Mouse (Mus musculus): ENCODE measurements around the gene Lhx5. TPM values are rescaled to one million over a fixed set of nuclear protein-coding genes. Genes with fewer than 3 reads are reported as not detected.
A peak's percentile ranks its signal among the peaks of the same experiment; 100 is the strongest.

Lhx5 gene
- total and polyA plus RNA-seq, 2 experiments from 2014 or later = 3.7 to 5.4 TPM

DNA sequence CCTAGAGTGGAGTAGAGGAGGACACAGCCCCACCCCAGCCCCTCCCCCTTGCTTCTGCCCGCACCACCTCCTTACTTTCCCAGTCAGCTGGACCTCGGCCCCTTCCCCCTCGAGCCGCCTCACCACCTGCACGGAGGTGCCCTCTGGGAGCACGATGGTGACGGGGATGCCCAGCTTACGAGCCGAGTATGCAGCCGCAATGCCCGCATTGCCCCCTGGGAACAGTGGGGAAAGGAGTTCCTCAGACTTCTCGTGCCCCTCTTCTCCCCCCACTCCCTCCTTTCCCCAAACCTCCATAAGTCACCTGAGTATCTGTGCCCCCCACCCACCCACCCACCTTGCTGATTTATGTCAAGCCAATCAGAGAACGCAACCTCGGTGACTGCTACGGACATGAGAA, 30.4 kb downstream of the Lhx5 start:
- H3K9me3 ChIP-seq (ENCODE audit: low read length) = no peaks in the 10 kb centered on the region
- no peak overlapping the region for H3K9ac ChIP-seq
- no peak for TF ChIP-seq CTCF (IDR thresholded peaks at IDR 0.05; ENCODE audit: low read depth)
- H3K36me3 ChIP-seq (ENCODE audit: insufficient read depth) = no peaks in the 10 kb centered on the region
- no peak overlapping the region for H3K4me3 ChIP-seq (ENCODE audit: low read depth, low read length)
- H3K27ac ChIP-seq (ENCODE audit: low read depth, low read length) = no peak overlapping the region
- no peaks in the 10 kb centered on the region for H3K4me1 ChIP-seq (ENCODE audit: insufficient read depth)
- H3K4me2 ChIP-seq (ENCODE audit: low read depth) = no peak overlapping the region
- DNase-seq = no peak
- ATAC-seq = no peak
- WGBS = 82% methylated on average over 15 of the region's 15 CpGs
- H3K27me3 ChIP-seq (ENCODE audit: insufficient read depth, low read length) = no peaks in the 10 kb centered on the region

DNA sequence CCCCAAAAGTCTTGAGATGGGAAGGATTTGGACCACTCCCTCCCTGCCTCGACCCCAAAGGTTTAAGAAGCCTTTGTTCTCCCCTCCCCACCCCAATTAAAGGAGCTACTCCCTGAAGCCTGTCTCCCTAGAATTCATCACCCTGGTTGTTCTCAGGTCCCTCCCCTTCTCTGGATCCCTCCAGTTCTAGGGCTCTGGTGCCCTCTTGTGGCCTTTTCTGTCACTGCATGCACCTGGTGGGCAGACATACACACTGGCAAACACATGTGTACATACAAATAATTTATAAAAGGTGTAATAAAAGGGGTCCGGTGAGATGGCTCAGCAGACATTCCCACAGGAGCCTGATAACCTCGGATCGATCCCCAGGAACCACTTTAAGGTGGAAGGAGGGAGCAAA, 32.8 kb downstream of the Lhx5 start:
- H3K4me2 ChIP-seq (ENCODE audit: low read depth) = no peak overlapping the region
- H3K9me3 ChIP-seq (ENCODE audit: low read length) = no peaks in the 10 kb centered on the region
- no peak overlapping the region for H3K4me3 ChIP-seq (ENCODE audit: low read depth, low read length)
- no peak overlapping the region for H3K9ac ChIP-seq
- H3K4me1 ChIP-seq (ENCODE audit: insufficient read depth) = no peaks in the 10 kb centered on the region
- H3K27me3 ChIP-seq (ENCODE audit: insufficient read depth, low read length) = no peaks in the 10 kb centered on the region
- WGBS = 83% methylated on average over 4 of the region's 4 CpGs
- DNase-seq (no peak), ATAC-seq (no peak)
- no peaks in the 10 kb centered on the region for H3K36me3 ChIP-seq (ENCODE audit: insufficient read depth)
- no peak overlapping the region for H3K27ac ChIP-seq (ENCODE audit: low read depth, low read length)
- peak; percentile 69 for TF ChIP-seq CTCF (IDR thresholded peaks at IDR 0.05; ENCODE audit: low read depth)

DNA sequence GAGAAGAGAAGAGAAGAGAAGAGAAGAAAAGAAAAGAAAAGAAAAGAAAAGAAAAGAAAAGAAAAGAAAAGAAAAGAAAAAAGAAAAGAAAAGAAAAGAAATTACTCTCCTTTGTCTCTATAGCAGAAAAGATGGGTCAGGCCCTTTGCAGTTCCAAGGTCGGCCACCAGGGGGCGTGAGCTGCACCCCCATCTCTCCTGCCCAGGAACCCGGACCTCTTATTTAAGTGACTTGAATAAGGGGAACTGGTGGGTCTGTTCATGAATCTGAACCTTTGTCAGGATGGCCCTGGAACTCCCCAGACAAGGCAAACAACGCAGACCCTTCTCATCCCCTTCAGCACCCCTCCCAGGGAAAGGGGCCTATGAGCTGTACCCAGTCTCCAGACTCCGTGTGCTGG, 33.6 kb downstream of the Lhx5 start:
- WGBS = 42% methylated on average over 5 of the region's 5 CpGs
- DNase-seq = no peak
- H3K36me3 ChIP-seq (ENCODE audit: insufficient read depth) = no peaks in the 10 kb centered on the region
- H3K4me2 ChIP-seq (ENCODE audit: low read depth) = no peak overlapping the region
- peak; percentile 54 for TF ChIP-seq CTCF (IDR thresholded peaks at IDR 0.05; ENCODE audit: low read depth)
- H3K4me1 ChIP-seq (ENCODE audit: insufficient read depth) = no peaks in the 10 kb centered on the region
- no peak overlapping the region for H3K4me3 ChIP-seq (ENCODE audit: low read depth, low read length)
- no peaks in the 10 kb centered on the region for H3K27me3 ChIP-seq (ENCODE audit: insufficient read depth, low read length)
- no peak overlapping the region for H3K27ac ChIP-seq (ENCODE audit: low read depth, low read length)
- no peak overlapping the region for H3K9ac ChIP-seq
- H3K9me3 ChIP-seq (ENCODE audit: low read length) = no peaks in the 10 kb centered on the region
- no peak for ATAC-seq

DNA sequence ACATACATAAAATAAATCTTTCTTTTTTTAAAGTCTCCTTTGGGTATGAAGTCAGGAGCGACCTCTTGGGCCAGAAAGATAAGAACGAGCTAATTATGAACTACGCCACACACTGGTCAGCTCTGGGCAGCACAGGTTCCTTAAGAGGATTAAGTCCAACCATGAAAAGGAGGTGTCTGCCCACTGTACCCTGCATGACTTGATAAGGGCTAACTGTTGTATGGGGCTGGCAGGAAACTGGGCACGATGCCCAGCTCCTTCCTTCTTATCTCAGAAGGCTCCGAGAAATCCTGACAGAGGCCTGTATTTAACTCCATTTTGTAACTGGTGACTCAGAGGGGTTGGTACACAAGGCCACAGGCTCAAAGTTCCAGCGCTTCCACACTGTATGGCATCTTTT, 34.4 kb downstream of the Lhx5 start:
- ATAC-seq (no peak), DNase-seq (no peak)
- no peaks in the 10 kb centered on the region for H3K36me3 ChIP-seq (ENCODE audit: insufficient read depth)
- no peak overlapping the region for H3K27ac ChIP-seq (ENCODE audit: low read depth, low read length)
- no peak overlapping the region for H3K4me2 ChIP-seq (ENCODE audit: low read depth)
- H3K9ac ChIP-seq = no peak overlapping the region
- H3K9me3 ChIP-seq (ENCODE audit: low read length) = no peaks in the 10 kb centered on the region
- 58% methylated on average over 6 of the region's 6 CpGs for WGBS
- H3K27me3 ChIP-seq (ENCODE audit: insufficient read depth, low read length) = no peaks in the 10 kb centered on the region
- no peaks in the 10 kb centered on the region for H3K4me1 ChIP-seq (ENCODE audit: insufficient read depth)
- TF ChIP-seq CTCF (IDR thresholded peaks at IDR 0.05; ENCODE audit: low read depth) = no peak
- no peak overlapping the region for H3K4me3 ChIP-seq (ENCODE audit: low read depth, low read length)

DNA sequence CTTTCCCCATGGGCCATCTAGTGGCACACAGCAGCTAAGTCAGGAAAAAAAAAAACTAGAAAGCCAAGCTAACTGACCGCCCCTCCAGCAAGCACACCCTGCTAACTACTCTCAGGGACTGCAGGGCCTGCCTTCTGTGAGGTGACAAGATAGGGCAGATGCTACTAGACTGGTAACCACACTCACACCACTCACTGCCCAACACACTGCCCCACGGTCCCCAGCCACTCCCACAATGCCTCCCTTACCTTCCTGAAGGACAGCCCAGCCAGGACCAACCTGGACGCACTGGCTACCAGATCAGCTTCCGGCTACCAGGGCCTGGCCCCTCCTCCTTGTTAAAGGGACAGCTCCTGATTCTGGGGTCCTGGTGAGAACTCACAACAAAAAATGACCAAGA, 35.5 kb downstream of the Lhx5 start:
- DNase-seq = no peak
- Histone ChIP-seq H3K4me3 (ENCODE audit: low read depth, low read length) (no peak overlapping the region), H3K4me2 (ENCODE audit: low read depth) (no peak overlapping the region), H3K4me1 (ENCODE audit: insufficient read depth) (no peaks in the 10 kb centered on the region), H3K9me3 (ENCODE audit: low read length) (no peaks in the 10 kb centered on the region), H3K27me3 (ENCODE audit: insufficient read depth, low read length) (no peaks in the 10 kb centered on the region), H3K36me3 (ENCODE audit: insufficient read depth) (no peaks in the 10 kb centered on the region), H3K9ac (no peak overlapping the region), H3K27ac (ENCODE audit: low read depth, low read length) (no peak overlapping the region)
- no peak for ATAC-seq
- peak; percentile 22; the same call in 1 of the 2 replicates for TF ChIP-seq CTCF (IDR thresholded peaks at IDR 0.05; ENCODE audit: low read depth)
- 9% methylated on average over 4 of the region's 4 CpGs for WGBS

DNA sequence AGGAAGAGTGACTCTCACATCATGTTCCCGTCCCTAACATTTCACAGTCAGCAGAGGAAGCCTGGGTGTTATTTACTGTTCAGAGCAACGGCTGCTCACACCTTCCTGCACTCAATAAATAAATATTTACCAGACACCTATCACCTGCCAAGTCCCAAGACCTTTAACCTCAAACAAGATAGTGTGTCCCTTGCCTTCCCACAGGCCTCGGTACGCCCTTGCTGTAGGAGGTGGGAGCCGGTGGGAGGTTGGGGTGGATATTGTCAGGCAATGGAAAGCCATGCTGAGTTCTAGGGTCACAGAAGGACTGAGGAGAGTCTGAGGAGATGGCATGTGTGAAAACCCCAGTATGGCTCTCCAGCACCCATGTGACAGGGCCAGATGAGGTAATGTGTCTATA, 36.8 kb downstream of the Lhx5 start:
- WGBS = 90% methylated on average over 5 of the region's 5 CpGs

DNA sequence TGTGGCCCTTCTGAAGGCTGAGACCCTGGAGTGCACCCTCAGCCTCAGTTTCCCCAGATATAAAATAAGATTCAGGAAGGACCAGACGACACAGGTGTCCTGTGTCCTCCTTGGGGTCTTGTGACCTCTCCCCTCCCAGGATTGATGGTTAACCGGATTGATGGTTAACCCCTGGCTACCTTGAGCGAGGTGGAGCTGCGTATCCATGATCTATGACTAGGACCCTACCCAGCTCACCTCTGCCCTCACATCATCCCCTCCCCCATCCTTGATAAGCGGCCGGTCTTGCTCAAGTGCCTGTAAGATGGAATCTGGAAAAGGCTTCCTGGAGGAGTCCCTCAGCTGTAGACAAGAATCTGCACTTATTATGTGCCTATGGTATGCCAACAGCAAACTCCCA, 37.3 kb downstream of the Lhx5 start:
- H3K4me1 ChIP-seq (ENCODE audit: insufficient read depth) = no peaks in the 10 kb centered on the region
- no peak overlapping the region for H3K4me2 ChIP-seq (ENCODE audit: low read depth)
- no peak for ATAC-seq
- H3K9ac ChIP-seq = no peak overlapping the region
- no peaks in the 10 kb centered on the region for H3K27me3 ChIP-seq (ENCODE audit: insufficient read depth, low read length)
- TF ChIP-seq CTCF (IDR thresholded peaks at IDR 0.05; ENCODE audit: low read depth) = no peak
- no peak overlapping the region for H3K27ac ChIP-seq (ENCODE audit: low read depth, low read length)
- no peaks in the 10 kb centered on the region for H3K36me3 ChIP-seq (ENCODE audit: insufficient read depth)
- 93% methylated on average over 6 of the region's 6 CpGs for WGBS
- H3K4me3 ChIP-seq (ENCODE audit: low read depth, low read length) = no peak overlapping the region
- no peaks in the 10 kb centered on the region for H3K9me3 ChIP-seq (ENCODE audit: low read length)
- no peak for DNase-seq

More for the DNA sequence above, 36.8 kb downstream of the Lhx5 start:
- Histone ChIP-seq H3K4me2 (ENCODE audit: low read depth) (no peak overlapping the region), H3K27ac (ENCODE audit: low read depth, low read length) (no peak overlapping the region), H3K9ac (no peak overlapping the region), H3K4me3 (ENCODE audit: low read depth, low read length) (no peak overlapping the region), H3K36me3 (ENCODE audit: insufficient read depth) (no peaks in the 10 kb centered on the region), H3K4me1 (ENCODE audit: insufficient read depth) (no peaks in the 10 kb centered on the region), H3K27me3 (ENCODE audit: insufficient read depth, low read length) (no peaks in the 10 kb centered on the region), H3K9me3 (ENCODE audit: low read length) (no peaks in the 10 kb centered on the region)
- TF ChIP-seq CTCF (IDR thresholded peaks at IDR 0.05; ENCODE audit: low read depth) = no peak
- DNase-seq (no peak), ATAC-seq (no peak)

DNA sequence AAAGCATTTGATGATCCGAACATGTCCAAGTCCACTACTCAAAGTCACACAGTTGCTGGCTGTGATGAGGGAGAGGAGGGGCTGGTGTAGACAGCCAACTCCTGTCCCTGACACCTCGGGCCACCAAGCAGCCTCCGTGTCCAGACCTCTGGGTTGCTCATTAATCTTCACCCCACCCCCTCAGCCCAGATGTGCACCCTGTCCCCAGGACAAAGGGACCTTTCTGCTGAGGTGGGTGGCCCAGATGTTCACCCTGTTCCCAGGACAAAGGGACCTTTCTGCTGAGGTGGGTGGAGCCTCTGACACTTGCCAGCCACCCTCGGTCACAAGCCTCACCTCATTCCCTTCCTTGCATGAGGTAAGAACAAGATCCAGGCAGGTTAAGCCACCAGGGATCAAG, 40.0 kb downstream of the Lhx5 start:
- 53% methylated on average over 4 of the region's 4 CpGs for WGBS
- Histone ChIP-seq H3K4me3 (ENCODE audit: low read depth, low read length) (no peak overlapping the region), H3K27me3 (ENCODE audit: insufficient read depth, low read length) (no peaks in the 10 kb centered on the region), H3K9me3 (ENCODE audit: low read length) (no peaks in the 10 kb centered on the region), H3K27ac (ENCODE audit: low read depth, low read length) (no peak overlapping the region), H3K9ac (no peak overlapping the region), H3K36me3 (ENCODE audit: insufficient read depth) (no peaks in the 10 kb centered on the region), H3K4me1 (ENCODE audit: insufficient read depth) (no peaks in the 10 kb centered on the region), H3K4me2 (ENCODE audit: low read depth) (no peak overlapping the region)
- TF ChIP-seq CTCF (IDR thresholded peaks at IDR 0.05; ENCODE audit: low read depth) = no peak
- no peak for DNase-seq
- no peak for ATAC-seq
